Mouse (Mus musculus) liver, adult 2 months (tissue): ENCODE measurements around the gene Fam193a.

Experiments used
- CTCF ChIP-seq: fragments of 200-500 bp; IDR thresholded peaks from 2 replicates; pipeline ENCODE4 v1.5.1; 2011; ENCODE audit warnings: low read depth, low read length, control low read depth
- POLR2A ChIP-seq: fragments of 200-500 bp; IDR thresholded peaks from 2 replicates; pipeline ENCODE4 v1.6.1; 2011; ENCODE audit warnings: low read length, control low read depth; ENCODE audit not compliant: insufficient read depth; ENCODE audit errors: extremely low read depth

DNA sequence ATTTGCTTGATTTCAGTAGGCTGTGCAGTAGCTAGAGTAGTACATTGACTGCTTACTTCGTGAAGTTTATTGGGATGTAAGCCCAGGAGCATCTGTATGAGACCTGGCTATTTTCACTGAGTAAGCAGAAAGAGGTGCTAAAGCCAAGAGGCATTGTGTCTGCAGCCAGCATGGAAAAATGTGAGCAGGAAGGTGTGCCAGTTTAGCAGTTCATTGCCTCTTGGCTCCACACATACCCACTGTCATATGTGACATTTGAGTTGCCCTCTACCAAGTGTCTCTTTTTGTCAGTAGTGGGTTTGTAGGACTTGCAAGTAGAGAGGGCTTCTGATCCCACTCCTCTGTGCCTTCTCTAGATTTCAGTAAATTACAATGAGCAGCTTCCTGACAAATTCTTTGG is 28.6 kb downstream of the Fam193a start:
- TF ChIP-seq POLR2A (no peak), CTCF (no peak)
